Mouse (Mus musculus): ENCODE data around the gene Prim1. TPM values are rescaled to one million over a fixed set of nuclear protein-coding genes. Genes with fewer than 3 reads are reported as not detected.
"Not testable (repeated sequence)": the region's sequence is repeated elsewhere in the genome, so short reads cannot be mapped to it uniquely, and the experiment has no call there.

Prim1 gene
- polyA plus RNA-seq, 1 experiment: 1.3 TPM

DNA sequence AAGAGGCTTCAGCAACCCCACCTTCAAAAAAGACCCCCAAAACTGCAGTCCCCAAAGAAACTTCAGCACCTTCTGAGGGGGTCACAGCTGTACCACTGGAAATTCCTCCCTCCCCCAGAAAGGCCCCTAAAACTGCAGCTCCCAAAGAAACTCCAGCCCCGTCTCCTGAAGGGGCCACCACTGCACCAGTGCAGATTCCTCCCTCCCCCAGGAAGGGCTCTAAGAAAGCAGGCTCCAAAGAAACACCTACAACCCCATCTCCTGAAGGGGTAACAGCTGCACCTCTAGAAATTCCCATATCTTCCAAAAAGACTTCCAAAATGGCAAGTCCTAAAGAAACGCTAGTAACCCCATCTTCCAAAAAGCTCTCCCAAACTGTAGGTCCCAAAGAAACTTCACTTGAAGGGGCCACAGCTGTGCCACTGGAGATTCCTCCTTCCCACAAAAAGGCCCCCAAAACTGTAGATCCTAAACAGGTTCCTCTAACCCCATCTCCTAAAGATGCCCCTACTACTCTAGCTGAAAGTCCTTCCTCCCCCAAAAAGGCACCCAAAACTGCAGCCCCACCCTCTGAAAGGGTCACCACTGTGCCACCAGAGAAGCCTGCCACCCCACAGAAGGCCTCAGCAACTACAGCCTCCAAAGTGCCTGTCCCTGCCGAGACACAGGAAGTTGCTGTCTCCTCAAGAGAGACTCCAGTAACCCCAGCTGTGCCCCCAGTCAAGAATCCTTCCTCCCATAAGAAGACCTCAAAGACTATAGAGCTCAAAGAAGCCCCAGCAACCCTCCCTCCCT lies 28.3 kb downstream of the Prim1 start:
- no peak for TF ChIP-seq TAL1 (IDR thresholded peaks at IDR 0.05; ENCODE audit: low read length)
- no peak for TF ChIP-seq GATA1 (IDR thresholded peaks at IDR 0.05; ENCODE audit: low read length)
- H3K4me3 ChIP-seq (replicated peaks): no peak overlapping the region
- peaks cover 49% of the 10 kb centered on the region for H3K4me1 ChIP-seq (ENCODE audit: control insufficient read depth)
- peaks cover 99% of the 10 kb centered on the region for H3K36me3 ChIP-seq (ENCODE audit: control insufficient read depth)
- no peaks in the 10 kb centered on the region for H3K27me3 ChIP-seq (ENCODE audit: control insufficient read depth)
- H3K9me3 ChIP-seq (ENCODE audit: control insufficient read depth, low read length): no peaks in the 10 kb centered on the region

DNA sequence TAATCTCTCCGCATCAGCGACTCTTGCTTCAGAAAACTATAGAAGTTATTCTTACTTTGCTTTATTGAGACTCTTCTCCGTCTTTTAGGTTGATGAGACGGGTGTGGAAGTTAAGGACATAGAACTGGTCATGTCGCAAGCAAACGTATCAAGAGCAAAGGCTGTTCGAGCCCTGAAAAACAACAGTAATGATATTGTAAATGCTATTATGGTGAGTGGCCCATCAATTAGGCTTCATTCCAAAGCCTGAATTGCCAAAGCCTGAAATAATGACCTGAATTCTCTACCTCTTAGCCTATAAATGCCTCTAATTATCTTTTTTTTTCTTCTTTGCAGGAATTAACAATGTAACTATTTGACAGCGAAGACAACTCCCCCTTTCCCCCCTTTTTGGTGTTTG lies 33.2 kb downstream of the Prim1 start:
- Histone ChIP-seq H3K9me3 (ENCODE audit: control insufficient read depth, low read length) (no peaks in the 10 kb centered on the region), H3K27me3 (ENCODE audit: control insufficient read depth) (no peaks in the 10 kb centered on the region), H3K4me3 (replicated peaks) (no peak overlapping the region), H3K36me3 (ENCODE audit: control insufficient read depth) (peaks cover 84% of the 10 kb centered on the region), H3K4me1 (ENCODE audit: control insufficient read depth) (peaks cover 17% of the 10 kb centered on the region)
- TF ChIP-seq TAL1 (IDR thresholded peaks at IDR 0.05; ENCODE audit: low read length): no peak
- no peak for TF ChIP-seq GATA1 (IDR thresholded peaks at IDR 0.05; ENCODE audit: low read length)

DNA sequence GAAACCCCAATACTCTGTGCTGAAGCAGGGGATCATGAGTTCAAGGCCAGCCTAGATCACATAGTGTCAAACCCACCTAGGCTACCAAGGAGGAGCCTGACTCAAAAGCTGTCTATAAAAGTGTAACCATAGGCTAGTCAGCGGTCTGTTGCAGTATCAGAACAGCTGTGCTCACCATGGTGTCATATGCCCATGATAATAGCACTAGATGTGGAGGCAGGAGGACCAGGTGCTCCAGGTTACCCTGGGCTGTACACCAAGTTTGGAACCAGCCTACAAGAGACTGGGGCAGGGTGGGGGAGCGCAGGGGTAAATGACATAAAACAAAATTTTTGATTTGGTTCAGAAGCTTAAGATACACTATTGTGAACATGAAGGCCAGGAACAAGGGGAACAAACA lies 34.8 kb downstream of the Prim1 start:
- H3K27me3 ChIP-seq (ENCODE audit: control insufficient read depth): no peaks in the 10 kb centered on the region; the same call in 1 of the 2 replicates
- peaks cover 68% of the 10 kb centered on the region for H3K36me3 ChIP-seq (ENCODE audit: control insufficient read depth)
- peaks cover 6% of the 10 kb centered on the region for H3K4me1 ChIP-seq (ENCODE audit: control insufficient read depth)
- H3K9me3 ChIP-seq (ENCODE audit: control insufficient read depth, low read length): no peaks in the 10 kb centered on the region
- no peak overlapping the region for H3K4me3 ChIP-seq (replicated peaks)
- TF ChIP-seq TAL1 (IDR thresholded peaks at IDR 0.05; ENCODE audit: low read length) (no peak), GATA1 (IDR thresholded peaks at IDR 0.05; ENCODE audit: low read length) (no peak)

DNA sequence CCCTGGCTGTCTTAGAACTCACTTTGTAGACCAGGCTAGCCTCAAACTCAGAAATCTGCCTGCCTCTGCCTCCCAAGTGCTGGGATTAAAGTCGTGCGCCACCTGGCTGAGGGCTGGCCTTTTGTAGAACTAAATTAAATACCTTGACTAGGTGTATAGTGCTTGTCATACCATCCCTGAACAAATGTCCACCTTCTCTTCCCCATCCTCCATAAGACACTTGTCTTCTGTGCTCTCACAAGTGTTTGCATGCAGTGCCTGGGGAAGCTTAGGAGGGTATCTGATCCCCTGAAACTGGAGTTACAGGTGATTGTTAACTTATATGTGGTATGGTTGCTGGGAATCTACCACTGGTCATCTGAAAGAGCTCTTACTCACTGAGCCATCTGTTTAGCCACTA lies 35.4 kb downstream of the Prim1 start:
- peaks cover 3% of the 10 kb centered on the region; the same call in 1 of the 2 replicates for H3K4me1 ChIP-seq (ENCODE audit: control insufficient read depth)
- no peak overlapping the region for H3K4me3 ChIP-seq (replicated peaks)
- H3K36me3 ChIP-seq (ENCODE audit: control insufficient read depth): peaks cover 62% of the 10 kb centered on the region
- H3K27me3 ChIP-seq (ENCODE audit: control insufficient read depth): peaks cover 4% of the 10 kb centered on the region
- no peaks in the 10 kb centered on the region for H3K9me3 ChIP-seq (ENCODE audit: control insufficient read depth, low read length)
- no peak for TF ChIP-seq TAL1 (IDR thresholded peaks at IDR 0.05; ENCODE audit: low read length)
- TF ChIP-seq GATA1 (IDR thresholded peaks at IDR 0.05; ENCODE audit: low read length): no peak

DNA sequence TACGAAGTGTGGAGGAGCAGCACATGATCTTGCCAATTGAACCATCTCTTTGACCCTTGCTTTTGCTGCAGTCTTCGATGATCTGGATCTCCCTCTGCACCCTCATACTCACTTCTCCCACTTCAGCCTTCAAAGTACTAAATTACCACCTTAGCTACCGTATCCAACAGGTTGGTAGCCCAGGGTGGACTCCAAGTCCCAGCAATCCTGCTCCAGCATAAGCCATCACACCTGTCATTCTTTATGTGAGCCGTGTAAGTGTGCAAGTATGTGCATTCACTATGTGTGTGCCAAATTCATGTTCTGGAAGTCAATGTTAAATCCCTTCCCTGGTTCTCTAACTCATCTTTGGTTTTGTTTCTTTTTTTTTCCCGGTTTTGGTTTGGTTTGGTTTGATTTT lies 36.6 kb downstream of the Prim1 start:
- Histone ChIP-seq H3K4me1 (ENCODE audit: control insufficient read depth) (no peaks in the 10 kb centered on the region), H3K9me3 (ENCODE audit: control insufficient read depth, low read length) (no peaks in the 10 kb centered on the region), H3K4me3 (replicated peaks) (no peak overlapping the region), H3K27me3 (ENCODE audit: control insufficient read depth) (peaks cover 4% of the 10 kb centered on the region), H3K36me3 (ENCODE audit: control insufficient read depth) (peaks cover 50% of the 10 kb centered on the region)
- TF ChIP-seq TAL1 (IDR thresholded peaks at IDR 0.05; ENCODE audit: low read length): no peak
- TF ChIP-seq GATA1 (IDR thresholded peaks at IDR 0.05; ENCODE audit: low read length): no peak

DNA sequence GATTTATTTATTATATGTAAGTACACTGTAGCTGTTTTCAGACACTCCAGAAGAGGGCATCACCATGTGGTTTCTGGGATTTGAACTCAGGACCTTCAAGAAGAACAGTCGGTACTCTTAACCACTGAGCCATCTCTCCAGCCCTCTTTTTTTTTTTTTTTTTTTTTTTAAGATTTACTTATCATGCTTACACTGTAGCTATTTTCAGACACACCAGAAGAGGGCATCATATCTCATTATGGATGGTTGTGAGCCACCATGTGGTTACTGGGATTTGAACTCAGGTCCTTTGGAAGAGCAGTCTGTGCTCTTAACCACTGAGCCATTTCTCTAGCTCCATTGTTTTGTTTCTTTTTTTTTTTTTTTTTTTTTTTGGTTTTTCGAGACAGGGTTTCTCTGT lies 37.2 kb downstream of the Prim1 start:
- peaks cover 45% of the 10 kb centered on the region for H3K36me3 ChIP-seq (ENCODE audit: control insufficient read depth)
- not testable (repeated sequence) for H3K4me1 ChIP-seq (ENCODE audit: control insufficient read depth); H3K9me3 ChIP-seq (ENCODE audit: control insufficient read depth, low read length); H3K4me3 ChIP-seq (replicated peaks); H3K27me3 ChIP-seq (ENCODE audit: control insufficient read depth)

DNA sequence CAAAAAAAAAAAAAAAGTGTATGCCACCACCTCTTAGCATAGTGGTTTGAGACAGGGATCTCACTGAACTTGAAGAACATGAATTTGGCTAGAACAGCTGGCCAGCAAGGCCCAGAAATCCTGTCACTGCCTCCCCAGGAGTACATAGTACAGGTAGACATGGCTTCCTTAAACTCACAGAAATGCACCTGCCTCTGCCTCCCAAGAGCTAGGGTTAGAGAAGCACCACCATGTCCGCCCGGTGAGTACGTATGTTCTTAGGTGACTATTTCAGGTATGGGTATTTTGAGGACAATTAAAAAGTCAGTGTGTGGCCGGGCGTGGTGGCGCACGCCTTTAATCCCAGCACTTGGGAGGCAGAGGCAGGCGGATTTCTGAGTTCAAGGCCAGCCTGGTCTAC lies 38.0 kb downstream of the Prim1 start:
- TF ChIP-seq TAL1 (IDR thresholded peaks at IDR 0.05; ENCODE audit: low read length): no peak
- TF ChIP-seq GATA1 (IDR thresholded peaks at IDR 0.05; ENCODE audit: low read length): no peak
- H3K27me3 ChIP-seq (ENCODE audit: control insufficient read depth): peaks cover 4% of the 10 kb centered on the region
- no peak overlapping the region for H3K4me3 ChIP-seq (replicated peaks)
- H3K36me3 ChIP-seq (ENCODE audit: control insufficient read depth): peaks cover 37% of the 10 kb centered on the region
- no peaks in the 10 kb centered on the region for H3K9me3 ChIP-seq (ENCODE audit: control insufficient read depth, low read length)
- H3K4me1 ChIP-seq (ENCODE audit: control insufficient read depth): peaks cover 6% of the 10 kb centered on the region

DNA sequence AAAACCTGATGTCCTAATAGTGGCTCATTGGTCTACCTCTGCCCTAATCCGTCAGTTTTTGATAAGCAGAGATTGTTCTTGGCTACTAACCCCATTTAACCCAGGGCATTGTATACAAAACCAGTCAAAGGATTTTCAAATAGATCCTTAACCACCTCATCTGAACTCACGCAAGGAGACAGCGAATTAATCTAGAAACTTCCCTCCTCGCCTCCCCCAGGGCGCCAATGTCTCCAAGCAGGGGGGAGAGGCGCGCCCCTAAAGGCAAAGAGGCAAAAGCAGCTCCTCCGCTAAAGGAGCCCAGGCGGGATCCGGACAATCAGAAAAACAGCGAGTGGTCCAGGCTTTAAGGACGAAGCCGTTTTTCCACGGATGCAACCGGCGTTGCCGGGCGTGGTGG lies 43.2 kb downstream of the Prim1 start:
- Histone ChIP-seq H3K36me3 (ENCODE audit: control insufficient read depth) (peaks cover 24% of the 10 kb centered on the region), H3K4me1 (ENCODE audit: control insufficient read depth) (peaks cover 42% of the 10 kb centered on the region), H3K4me3 (replicated peaks) (peak overlapping the region; percentile 99), H3K9me3 (ENCODE audit: control insufficient read depth, low read length) (no peaks in the 10 kb centered on the region), H3K27me3 (ENCODE audit: control insufficient read depth) (peaks cover 4% of the 10 kb centered on the region)
- TF ChIP-seq GATA1 (IDR thresholded peaks at IDR 0.05; ENCODE audit: low read length) (no peak), TAL1 (IDR thresholded peaks at IDR 0.05; ENCODE audit: low read length) (no peak)

DNA sequence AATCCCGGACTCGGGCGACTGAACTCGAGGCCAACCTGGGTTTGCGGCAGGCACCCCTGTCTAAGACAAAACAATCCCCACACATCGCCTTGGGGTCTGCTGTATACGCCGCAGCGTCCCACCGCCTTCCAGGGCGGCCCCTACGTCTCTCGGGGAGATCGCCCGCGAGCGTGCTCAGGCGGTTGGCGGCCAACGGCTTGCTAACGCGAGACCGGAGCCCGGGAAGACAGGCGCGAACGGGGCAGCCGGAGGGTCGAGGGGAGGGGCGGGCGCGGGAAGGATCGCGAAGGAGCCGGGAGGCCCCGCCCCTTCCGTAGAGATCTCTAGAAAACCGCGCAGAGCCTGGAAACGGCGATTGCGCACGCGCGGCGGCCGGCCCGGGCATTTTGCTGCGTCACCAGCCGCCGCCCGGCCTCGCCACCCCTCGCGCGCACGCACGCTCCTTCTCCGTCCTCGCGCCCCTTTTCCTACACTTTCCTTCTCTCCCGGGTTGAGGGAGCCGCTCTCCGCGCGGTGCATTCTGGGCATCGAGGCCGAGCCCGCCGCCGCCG lies 43.7 kb downstream of the Prim1 start, which contains the start of gene Ptges3:
Gene Ptges3 (plus strand): TSS at position 354 of the 551 bp plus-strand sequence.
- Histone ChIP-seq H3K9me3 (ENCODE audit: control insufficient read depth, low read length) (no peaks in the 10 kb centered on the region), H3K4me1 (ENCODE audit: control insufficient read depth) (peaks cover 45% of the 10 kb centered on the region)

More for the DNA sequence above, 43.7 kb downstream of the Prim1 start, which contains the start of gene Ptges3:
- Histone ChIP-seq H3K36me3 (ENCODE audit: control insufficient read depth) (peaks cover 28% of the 10 kb centered on the region), H3K27me3 (ENCODE audit: control insufficient read depth) (peaks cover 4% of the 10 kb centered on the region), H3K4me3 (replicated peaks) (peak within 1 kb of the TSS; percentile 99)
- no peak for TF ChIP-seq GATA1 (IDR thresholded peaks at IDR 0.05; ENCODE audit: low read length)
- TF ChIP-seq TAL1 (IDR thresholded peaks at IDR 0.05; ENCODE audit: low read length): no peak

All from erythroblast, embryonic 14.5 days (primary cell).